Mouse (Mus musculus) neural tube, embryonic 14.5 days (tissue): ENCODE measurements around the gene Eid1. TPM values are rescaled to one million over a fixed set of nuclear protein-coding genes. Genes with fewer than 3 reads are reported as not detected.

Source experiments
- ATAC-seq: fragments of 200-750 bp; cut with Nextera tagmentation; 2 replicates; pipeline ENCODE4 v1.8.0; 2017; ENCODE audit warnings: low read depth, mild to moderate bottlenecking, moderate TSS enrichment, moderate library complexity
- H3K27ac ChIP-seq: fragments of 300-500 bp; sonication (generic); 2 replicates; pipeline ENCODE4 v1.5.1; 2014; ENCODE audit warnings: low read depth, mild to moderate bottlenecking, control low read depth, low read length, moderate library complexity, mixed read lengths
- H3K27me3 ChIP-seq: fragments of 300-500 bp; sonication (generic); 2 replicates; pipeline ENCODE4 v1.6.1; 2014; ENCODE audit warnings: low read length; ENCODE audit not compliant: control insufficient read depth, insufficient read depth
- H3K36me3 ChIP-seq: fragments of 300-500 bp; sonication (generic); 2 replicates; pipeline ENCODE4 v1.6.1; 2014; ENCODE audit warnings: low read length, mixed read lengths; ENCODE audit not compliant: control insufficient read depth, insufficient read depth
- H3K4me1 ChIP-seq: fragments of 300-500 bp; sonication (generic); 2 replicates; pipeline ENCODE4 v1.6.1; 2014; ENCODE audit warnings: low read length; ENCODE audit not compliant: control insufficient read depth, insufficient read depth
- H3K4me2 ChIP-seq: fragments of 300-500 bp; sonication (generic); 2 replicates; pipeline ENCODE4 v1.6.1; 2014; ENCODE audit warnings: mild to moderate bottlenecking, low read depth, low read length, control low read depth
- H3K4me3 ChIP-seq: fragments of 300-500 bp; sonication (generic); 2 replicates; pipeline ENCODE4 v1.5.1; 2014; ENCODE audit warnings: low read depth, low read length, control low read depth, mixed read lengths
- H3K9ac ChIP-seq: fragments of 300-500 bp; sonication (generic); replicated peaks from 2 replicates; pipeline ENCODE4 v1.6.1; 2014; ENCODE audit warnings: low read depth, mild to moderate bottlenecking, control low read depth, low read length, mixed read lengths
- H3K9me3 ChIP-seq: fragments of 300-500 bp; sonication (generic); 2 replicates; pipeline ENCODE4 v1.6.1; 2016; ENCODE audit warnings: low read length; ENCODE audit not compliant: control insufficient read depth
- WGBS: fragments of 180-500 bp; shearing (Covaris S2); extraction: QIAGEN DNeasy Blood & Tissue Kit; methylation state at CpG from one replicate; pipeline ENCODE4 v1.1.7; 2014; 5-methylcytosine and 5-hydroxymethylcytosine counted together
- polyA plus RNA-seq: library from polyadenylated mRNA; unstranded; fragments of >200 nt; fragmentation: Nextera tagmentation; extraction: Ambion mirVana; gene quantifications from 2 replicates; pipeline ENCODE4 v1.2.1, GENCODE M21; 2014

The Eid1 gene
- polyA plus RNA-seq, 1 experiment from 2014 or later, result 524 TPM

- Histone ChIP-seq H3K9ac (no peak overlapping the region), H3K36me3 (no peaks in the 10 kb centered on the region), H3K9me3 (no peaks in the 10 kb centered on the region), H3K4me1 (no peaks in the 10 kb centered on the region), H3K27ac (no peak overlapping the region), H3K4me3 (no peak overlapping the region), H3K27me3 (no peaks in the 10 kb centered on the region), H3K4me2 (no peak overlapping the region)
- WGBS, result 94% methylated on average over 5 of the region's 5 CpGs
- ATAC-seq, result no peak
Measured at GRCm38 (mm10) chr2:125650038-125650437, 22.9 kb upstream of the Eid1 start.

- Histone ChIP-seq H3K4me2 (no peak overlapping the region), H3K27ac (no peak overlapping the region), H3K4me3 (no peak overlapping the region), H3K36me3 (no peaks in the 10 kb centered on the region), H3K27me3 (no peaks in the 10 kb centered on the region), H3K9me3 (no peaks in the 10 kb centered on the region), H3K4me1 (no peaks in the 10 kb centered on the region), H3K9ac (no peak overlapping the region)
- 94% methylated on average over 14 of the region's 14 CpGs for WGBS
- no peak for ATAC-seq
Measured at GRCm38 (mm10) chr2:125650742-125651352, 22.0 kb upstream of the Eid1 start.

- 60% methylated on average over 8 of the region's 8 CpGs for WGBS
- ATAC-seq, result no peak
Measured at GRCm38 (mm10) chr2:125651563-125651962, 21.3 kb upstream of the Eid1 start.

GRCm38 (mm10) chr2:125653286-125653685, 19.6 kb upstream of the Eid1 start:
- ATAC-seq, result no peak
- Histone ChIP-seq H3K4me3 (no peak overlapping the region), H3K4me2 (no peak overlapping the region), H3K27me3 (no peaks in the 10 kb centered on the region), H3K36me3 (no peaks in the 10 kb centered on the region), H3K9ac (no peak overlapping the region), H3K27ac (no peak overlapping the region), H3K9me3 (no peaks in the 10 kb centered on the region), H3K4me1 (no peaks in the 10 kb centered on the region)
- 90% methylated on average over 2 of the region's 2 CpGs for WGBS

More at GRCm38 (mm10) chr2:125651563-125651962, 21.3 kb upstream of the Eid1 start:
- no peak overlapping the region for H3K4me3 ChIP-seq
- no peak overlapping the region for H3K4me2 ChIP-seq
- H3K27ac ChIP-seq, result no peak overlapping the region
- no peaks in the 10 kb centered on the region for H3K9me3 ChIP-seq
- no peaks in the 10 kb centered on the region for H3K4me1 ChIP-seq
- H3K36me3 ChIP-seq, result no peaks in the 10 kb centered on the region
- no peaks in the 10 kb centered on the region for H3K27me3 ChIP-seq
- no peak overlapping the region for H3K9ac ChIP-seq

GRCm38 (mm10) chr2:125655391-125655790, 17.5 kb upstream of the Eid1 start:
- no peaks in the 10 kb centered on the region for H3K36me3 ChIP-seq
- H3K27ac ChIP-seq, result no peak overlapping the region
- no peaks in the 10 kb centered on the region for H3K27me3 ChIP-seq
- H3K4me3 ChIP-seq, result no peak overlapping the region
- H3K9ac ChIP-seq, result no peak overlapping the region
- ATAC-seq, result no peak
- WGBS, result 89% methylated on average over 9 of the region's 9 CpGs
- no peaks in the 10 kb centered on the region for H3K4me1 ChIP-seq
- H3K9me3 ChIP-seq, result no peaks in the 10 kb centered on the region
- no peak overlapping the region for H3K4me2 ChIP-seq

- peak; percentile 87 for ATAC-seq
- WGBS, result 17% methylated on average over 10 of the region's 10 CpGs
- H3K27ac ChIP-seq, result no peak overlapping the region
- H3K4me2 ChIP-seq, result peak overlapping the region; percentile 40
- no peaks in the 10 kb centered on the region for H3K9me3 ChIP-seq
- H3K4me1 ChIP-seq, result no peaks in the 10 kb centered on the region
- H3K9ac ChIP-seq, result no peak overlapping the region
- H3K36me3 ChIP-seq, result no peaks in the 10 kb centered on the region
- no peak overlapping the region for H3K4me3 ChIP-seq
- no peaks in the 10 kb centered on the region for H3K27me3 ChIP-seq
Measured at GRCm38 (mm10) chr2:125659823-125660536, 12.9 kb upstream of the Eid1 start.

- Histone ChIP-seq H3K4me1 (no peaks in the 10 kb centered on the region), H3K9me3 (no peaks in the 10 kb centered on the region), H3K4me2 (peak overlapping the region; percentile 40), H3K4me3 (no peak overlapping the region), H3K27ac (no peak overlapping the region), H3K27me3 (no peaks in the 10 kb centered on the region), H3K9ac (no peak overlapping the region), H3K36me3 (no peaks in the 10 kb centered on the region)
- peak; percentile 65 for ATAC-seq
- 47% methylated on average over 20 of the region's 20 CpGs for WGBS
Measured at GRCm38 (mm10) chr2:125660537-125661130, 12.3 kb upstream of the Eid1 start.

- H3K4me1 ChIP-seq, result no peaks in the 10 kb centered on the region
- no peaks in the 10 kb centered on the region for H3K36me3 ChIP-seq
- no peak for ATAC-seq
- WGBS, result 60% methylated on average over 4 of the region's 4 CpGs
- H3K4me3 ChIP-seq, result no peak overlapping the region
- H3K27ac ChIP-seq, result no peak overlapping the region
- 0 out of 2 replicates have a peak overlapping the region, but pooled peaks have one; percentile 40 for H3K4me2 ChIP-seq
- no peaks in the 10 kb centered on the region for H3K27me3 ChIP-seq
- no peaks in the 10 kb centered on the region for H3K9me3 ChIP-seq
- no peak overlapping the region for H3K9ac ChIP-seq
Measured at GRCm38 (mm10) chr2:125661156-125661555, 11.7 kb upstream of the Eid1 start.

GRCm38 (mm10) chr2:125662517-125662916, 10.4 kb upstream of the Eid1 start:
- H3K4me1 ChIP-seq, result no peaks in the 10 kb centered on the region
- H3K4me2 ChIP-seq, result no peak overlapping the region
- no peaks in the 10 kb centered on the region for H3K27me3 ChIP-seq
- H3K36me3 ChIP-seq, result no peaks in the 10 kb centered on the region
- H3K9ac ChIP-seq, result no peak overlapping the region
- H3K27ac ChIP-seq, result no peak overlapping the region
- 92% methylated on average over 3 of the region's 3 CpGs for WGBS
- H3K4me3 ChIP-seq, result no peak overlapping the region
- H3K9me3 ChIP-seq, result no peaks in the 10 kb centered on the region
- no peak for ATAC-seq
